8 mouse cellular contexts compared by ENCODE assay signal in the genomic region with DNA sequence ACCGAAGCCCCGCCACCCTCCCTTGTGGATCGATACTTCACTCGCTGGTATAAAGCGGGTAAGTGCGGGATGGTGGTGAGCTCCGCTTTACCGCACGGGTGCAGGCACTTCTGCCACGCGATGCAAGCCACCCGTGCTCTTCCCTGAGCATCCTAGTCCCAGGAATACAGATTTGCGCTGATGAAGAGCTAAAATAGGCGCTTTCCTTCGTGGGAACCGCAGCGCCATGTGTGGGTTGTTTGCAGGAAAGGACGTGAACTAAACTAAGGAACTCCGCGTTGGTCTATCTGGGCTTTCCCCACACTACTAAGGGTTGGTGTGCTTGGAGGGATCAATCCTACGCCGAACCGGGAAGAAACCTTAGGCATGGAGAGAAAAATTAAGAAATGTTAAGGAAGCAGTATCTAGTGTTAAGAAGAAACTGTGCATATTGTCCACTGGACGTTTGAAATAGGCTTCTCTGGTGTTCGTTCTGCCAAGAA. TPM values are rescaled to one million over a fixed set of nuclear protein-coding genes. Genes with fewer than 3 reads are reported as not detected.
DNase-seq lines count a peak whose midpoint lies in the region; ATAC-seq and TF ChIP-seq lines count a peak whose summit lies in the region.

No protein-coding gene starts in this region.

- no peaks in the 10 kb centered on the region for H3K27me3 ChIP-seq in kidney, postnatal 0 days (ENCODE audit: insufficient read depth, low read length)
- H3K27me3 ChIP-seq in embryonic facial prominence, embryonic 14.5 days (replicated peaks; ENCODE audit: control insufficient read depth, insufficient read depth, low read length): no peaks in the 10 kb centered on the region
- no peaks in the 10 kb centered on the region for H3K27me3 ChIP-seq in limb, embryonic 12.5 days
- no peaks in the 10 kb centered on the region for H3K27me3 ChIP-seq in neural tube, embryonic 14.5 days (ENCODE audit: control insufficient read depth, insufficient read depth, low read length)

- peak overlapping the region; percentile 75 for H3K4me3 ChIP-seq in kidney, postnatal 0 days (replicated peaks; ENCODE audit: low read depth, low read length)
- H3K4me3 ChIP-seq in embryonic facial prominence, embryonic 14.5 days (ENCODE audit: low read depth, low read length): peak overlapping the region; percentile 68
- H3K4me3 ChIP-seq in limb, embryonic 12.5 days (replicated peaks): peak overlapping the region; percentile 92
- H3K4me3 ChIP-seq in neural tube, embryonic 14.5 days (ENCODE audit: low read depth, low read length): peak overlapping the region; percentile 97

- peak; percentile 29 for DNase-seq in kidney, postnatal 0 days (ENCODE audit: low spot score)
- DNase-seq in kidney, adult 8-10 months: no peak
- no peak for DNase-seq in embryonic facial prominence, embryonic 14.5 days (ENCODE audit: low spot score)
- no peak for DNase-seq in frontal cortex, postnatal 25 days (ENCODE audit: low spot score in 2 of 2)
- no peak for DNase-seq in right cerebral cortex, postnatal 4 days
- no peak for DNase-seq in retina, postnatal 1 day

- peaks cover 16% of the 10 kb centered on the region for H3K4me1 ChIP-seq in kidney, postnatal 0 days (replicated peaks; ENCODE audit: insufficient read depth, low read length)
- peaks cover 13% of the 10 kb centered on the region; the same call in 1 of the 2 replicates for H3K4me1 ChIP-seq in embryonic facial prominence, embryonic 14.5 days (ENCODE audit: control insufficient read depth, insufficient read depth, low read length)
- peaks cover 23% of the 10 kb centered on the region for H3K4me1 ChIP-seq in limb, embryonic 12.5 days (replicated peaks)
- peaks cover 20% of the 10 kb centered on the region for H3K4me1 ChIP-seq in neural tube, embryonic 14.5 days (ENCODE audit: control insufficient read depth, insufficient read depth, low read length)

- ATAC-seq in kidney, postnatal 0 days (replicated peaks; ENCODE audit: low FRiP score, low read depth): peak; percentile 15; the same call in 1 of the 2 replicates
- 0 out of 2 replicates have a peak, but pooled peaks have one; percentile 10 for ATAC-seq in embryonic facial prominence, embryonic 14.5 days (ENCODE audit: low read depth)
- no peak for ATAC-seq in limb, embryonic 12.5 days (ENCODE audit: insufficient number of reproducible peaks, insufficient read depth, low FRiP score, low TSS enrichment, low read depth)
- peak; percentile 38; the same call in 1 of the 2 replicates for ATAC-seq in neural tube, embryonic 14.5 days (ENCODE audit: low read depth)

- H3K9me3 ChIP-seq in kidney, postnatal 0 days (replicated peaks; ENCODE audit: low read length): no peaks in the 10 kb centered on the region
- no peaks in the 10 kb centered on the region for H3K9me3 ChIP-seq in embryonic facial prominence, embryonic 14.5 days (ENCODE audit: control insufficient read depth, low read length)
- no peaks in the 10 kb centered on the region for H3K9me3 ChIP-seq in limb, embryonic 12.5 days
- no peaks in the 10 kb centered on the region for H3K9me3 ChIP-seq in neural tube, embryonic 14.5 days (ENCODE audit: control insufficient read depth, low read length)

- 2% methylated on average over 25 of the region's 25 CpGs for WGBS in kidney, postnatal 0 days
- WGBS in embryonic facial prominence, embryonic 14.5 days: 3% methylated on average over 25 of the region's 25 CpGs
- WGBS in limb, embryonic 12.5 days: 2% methylated on average over 25 of the region's 25 CpGs
- WGBS in neural tube, embryonic 14.5 days: 4% methylated on average over 25 of the region's 25 CpGs

- peak overlapping the region; percentile 80 for H3K4me2 ChIP-seq in kidney, postnatal 0 days (ENCODE audit: low read length)
- peak overlapping the region; percentile 58 for H3K4me2 ChIP-seq in embryonic facial prominence, embryonic 14.5 days (ENCODE audit: low read depth, low read length)
- peak overlapping the region; percentile 81 for H3K4me2 ChIP-seq in limb, embryonic 12.5 days
- peak overlapping the region; percentile 67 for H3K4me2 ChIP-seq in neural tube, embryonic 14.5 days (ENCODE audit: low read depth, low read length)

- peak overlapping the region; percentile 73 for H3K9ac ChIP-seq in kidney, postnatal 0 days (ENCODE audit: low read depth, low read length)
- peak overlapping the region; percentile 86 for H3K9ac ChIP-seq in embryonic facial prominence, embryonic 14.5 days (ENCODE audit: low read depth, low read length)
- peak overlapping the region; percentile 93 for H3K9ac ChIP-seq in limb, embryonic 12.5 days (replicated peaks)
- peak overlapping the region; percentile 84 for H3K9ac ChIP-seq in neural tube, embryonic 14.5 days (replicated peaks; ENCODE audit: low read depth, low read length)

- 0 out of 2 replicates have a peak overlapping the region, but pooled peaks have one; percentile 42 for H3K27ac ChIP-seq in kidney, postnatal 0 days
- H3K27ac ChIP-seq in embryonic facial prominence, embryonic 14.5 days (replicated peaks; ENCODE audit: low read depth, low read length): peak overlapping the region; percentile 84
- H3K27ac ChIP-seq in limb, embryonic 12.5 days: peak overlapping the region; percentile 83
- H3K27ac ChIP-seq in neural tube, embryonic 14.5 days (ENCODE audit: low read depth, low read length): peak overlapping the region; percentile 82

- peaks cover 21% of the 10 kb centered on the region for H3K36me3 ChIP-seq in kidney, postnatal 0 days (ENCODE audit: insufficient read depth, low read length)
- H3K36me3 ChIP-seq in embryonic facial prominence, embryonic 14.5 days (ENCODE audit: control insufficient read depth, insufficient read depth, low read length): peaks cover 58% of the 10 kb centered on the region
- peaks cover 66% of the 10 kb centered on the region for H3K36me3 ChIP-seq in limb, embryonic 12.5 days
- peaks cover 21% of the 10 kb centered on the region for H3K36me3 ChIP-seq in neural tube, embryonic 14.5 days (ENCODE audit: control insufficient read depth, insufficient read depth, low read length)

- no peak for TF ChIP-seq CTCF in kidney, postnatal 0 days (IDR thresholded peaks at IDR 0.05; ENCODE audit: low read depth)

RNA-seq across cellular contexts. Expression of a gene that starts 0.6 kb away (rescaled TPM):
- polyA plus RNA-seq in kidney, postnatal 0 days (2015; fragmentation: Nextera tagmentation; extraction: Ambion mirVana): 11.5 and 12.4 TPM in 2 replicates
- polyA plus RNA-seq in embryonic facial prominence, embryonic 14.5 days (2014; fragmentation: Nextera tagmentation; extraction: Ambion mirVana): 17.6 and 18.6 TPM in 2 replicates
- 21.0 and 24.7 TPM in 2 replicates for polyA plus RNA-seq in limb, embryonic 12.5 days (2016; fragmentation: Nextera tagmentation; extraction: Ambion mirVana)
- polyA plus RNA-seq in neural tube, embryonic 14.5 days (2014; fragmentation: Nextera tagmentation; extraction: Ambion mirVana): 17.8 and 19.0 TPM in 2 replicates

RNA-seq across cellular contexts. Expression of a gene that starts 0.6 kb away (rescaled TPM):
- 24.9 and 25.8 TPM in 2 replicates for polyA plus RNA-seq in kidney, postnatal 0 days (2015; fragmentation: Nextera tagmentation; extraction: Ambion mirVana)
- polyA plus RNA-seq in embryonic facial prominence, embryonic 14.5 days (2014; fragmentation: Nextera tagmentation; extraction: Ambion mirVana): 56.8 and 74.8 TPM in 2 replicates
- 78.4 and 87.6 TPM in 2 replicates for polyA plus RNA-seq in limb, embryonic 12.5 days (2016; fragmentation: Nextera tagmentation; extraction: Ambion mirVana)
- polyA plus RNA-seq in neural tube, embryonic 14.5 days (2014; fragmentation: Nextera tagmentation; extraction: Ambion mirVana): 76.9 and 94.1 TPM in 2 replicates

RNA-seq across cellular contexts. Expression of a gene that starts 59.5 kb away (rescaled TPM):
- not detected in 2 replicates for polyA plus RNA-seq in kidney, postnatal 0 days (2015; fragmentation: Nextera tagmentation; extraction: Ambion mirVana)
- not detected in 2 replicates for polyA plus RNA-seq in embryonic facial prominence, embryonic 14.5 days (2014; fragmentation: Nextera tagmentation; extraction: Ambion mirVana)
- not detected in 2 replicates for polyA plus RNA-seq in limb, embryonic 12.5 days (2016; fragmentation: Nextera tagmentation; extraction: Ambion mirVana)
- polyA plus RNA-seq in neural tube, embryonic 14.5 days (2014; fragmentation: Nextera tagmentation; extraction: Ambion mirVana): not detected in 2 replicates
